Mouse (Mus musculus): ENCODE measurements around the gene Eml6. TPM values are rescaled to one million over a fixed set of nuclear protein-coding genes. Genes with fewer than 3 reads are reported as not detected.

The Eml6 gene
- polyA plus RNA-seq, 1 experiment: 17.4 TPM

GRCm38 (mm10) chr11:29727901-29728300, 297.9 kb downstream of the Eml6 start:
- H3K27me3 ChIP-seq (ENCODE audit: control insufficient read depth, insufficient read depth, low read length): no peaks in the 10 kb centered on the region
- no peaks in the 10 kb centered on the region for H3K4me1 ChIP-seq (ENCODE audit: control insufficient read depth, insufficient read depth, low read length)
- no peaks in the 10 kb centered on the region for H3K36me3 ChIP-seq (ENCODE audit: control insufficient read depth, insufficient read depth, low read length)
- TF ChIP-seq CTCF (IDR thresholded peaks at IDR 0.05; ENCODE audit: control insufficient read depth, insufficient read depth, insufficient replicate concordance, low read depth, low read length): no peak
- TF ChIP-seq POLR2A (IDR thresholded peaks at IDR 0.05; ENCODE audit: control insufficient read depth, low read depth, low read length): no peak
- no peak overlapping the region for H3K27ac ChIP-seq (ENCODE audit: control insufficient read depth, insufficient read depth, low read depth, low read length)
- no peak overlapping the region for H3K4me3 ChIP-seq (ENCODE audit: control insufficient read depth, low read depth, low read length)

- Histone ChIP-seq H3K27me3 (ENCODE audit: control insufficient read depth, insufficient read depth, low read length) (no peaks in the 10 kb centered on the region), H3K27ac (ENCODE audit: control insufficient read depth, insufficient read depth, low read depth, low read length) (no peak overlapping the region), H3K36me3 (ENCODE audit: control insufficient read depth, insufficient read depth, low read length) (no peaks in the 10 kb centered on the region), H3K4me1 (ENCODE audit: control insufficient read depth, insufficient read depth, low read length) (no peaks in the 10 kb centered on the region), H3K4me3 (ENCODE audit: control insufficient read depth, low read depth, low read length) (no peak overlapping the region)
- TF ChIP-seq POLR2A (IDR thresholded peaks at IDR 0.05; ENCODE audit: control insufficient read depth, low read depth, low read length): no peak
- no peak for TF ChIP-seq CTCF (IDR thresholded peaks at IDR 0.05; ENCODE audit: control insufficient read depth, insufficient read depth, insufficient replicate concordance, low read depth, low read length)
Observed at GRCm38 (mm10) chr11:29725610-29726009, 300.2 kb downstream of the Eml6 start.

- no peaks in the 10 kb centered on the region for H3K36me3 ChIP-seq (ENCODE audit: control insufficient read depth, insufficient read depth, low read length)
- H3K4me1 ChIP-seq (ENCODE audit: control insufficient read depth, insufficient read depth, low read length): no peaks in the 10 kb centered on the region
- H3K4me3 ChIP-seq (ENCODE audit: control insufficient read depth, low read depth, low read length): no peak overlapping the region
- TF ChIP-seq POLR2A (IDR thresholded peaks at IDR 0.05; ENCODE audit: control insufficient read depth, low read depth, low read length) (no peak), CTCF (IDR thresholded peaks at IDR 0.05; ENCODE audit: control insufficient read depth, insufficient read depth, insufficient replicate concordance, low read depth, low read length) (no peak)
- no peak overlapping the region for H3K27ac ChIP-seq (ENCODE audit: control insufficient read depth, insufficient read depth, low read depth, low read length)
- no peaks in the 10 kb centered on the region for H3K27me3 ChIP-seq (ENCODE audit: control insufficient read depth, insufficient read depth, low read length)
Observed at GRCm38 (mm10) chr11:29725167-29725566, 300.7 kb downstream of the Eml6 start.

GRCm38 (mm10) chr11:29724213-29724612, 301.6 kb downstream of the Eml6 start:
- H3K27me3 ChIP-seq (ENCODE audit: control insufficient read depth, insufficient read depth, low read length): no peaks in the 10 kb centered on the region
- no peak overlapping the region for H3K27ac ChIP-seq (ENCODE audit: control insufficient read depth, insufficient read depth, low read depth, low read length)
- H3K4me3 ChIP-seq (ENCODE audit: control insufficient read depth, low read depth, low read length): no peak overlapping the region
- no peaks in the 10 kb centered on the region for H3K4me1 ChIP-seq (ENCODE audit: control insufficient read depth, insufficient read depth, low read length)
- no peaks in the 10 kb centered on the region for H3K36me3 ChIP-seq (ENCODE audit: control insufficient read depth, insufficient read depth, low read length)
- TF ChIP-seq CTCF (IDR thresholded peaks at IDR 0.05; ENCODE audit: control insufficient read depth, insufficient read depth, insufficient replicate concordance, low read depth, low read length): no peak
- TF ChIP-seq POLR2A (IDR thresholded peaks at IDR 0.05; ENCODE audit: control insufficient read depth, low read depth, low read length): no peak

GRCm38 (mm10) chr11:29719597-29719996, 306.2 kb downstream of the Eml6 start:
- no peaks in the 10 kb centered on the region for H3K4me1 ChIP-seq (ENCODE audit: control insufficient read depth, insufficient read depth, low read length)
- no peaks in the 10 kb centered on the region for H3K36me3 ChIP-seq (ENCODE audit: control insufficient read depth, insufficient read depth, low read length)
- H3K27me3 ChIP-seq (ENCODE audit: control insufficient read depth, insufficient read depth, low read length): no peaks in the 10 kb centered on the region
- H3K4me3 ChIP-seq (ENCODE audit: control insufficient read depth, low read depth, low read length): no peak overlapping the region
- TF ChIP-seq CTCF (IDR thresholded peaks at IDR 0.05; ENCODE audit: control insufficient read depth, insufficient read depth, insufficient replicate concordance, low read depth, low read length): no peak
- TF ChIP-seq POLR2A (IDR thresholded peaks at IDR 0.05; ENCODE audit: control insufficient read depth, low read depth, low read length): no peak
- no peak overlapping the region for H3K27ac ChIP-seq (ENCODE audit: control insufficient read depth, insufficient read depth, low read depth, low read length)

GRCm38 (mm10) chr11:29718541-29718940, 307.3 kb downstream of the Eml6 start:
- Histone ChIP-seq H3K4me1 (ENCODE audit: control insufficient read depth, insufficient read depth, low read length) (no peaks in the 10 kb centered on the region), H3K4me3 (ENCODE audit: control insufficient read depth, low read depth, low read length) (no peak overlapping the region), H3K27ac (ENCODE audit: control insufficient read depth, insufficient read depth, low read depth, low read length) (no peak overlapping the region), H3K27me3 (ENCODE audit: control insufficient read depth, insufficient read depth, low read length) (no peaks in the 10 kb centered on the region), H3K36me3 (ENCODE audit: control insufficient read depth, insufficient read depth, low read length) (no peaks in the 10 kb centered on the region)
- TF ChIP-seq CTCF (IDR thresholded peaks at IDR 0.05; ENCODE audit: control insufficient read depth, insufficient read depth, insufficient replicate concordance, low read depth, low read length): no peak
- TF ChIP-seq POLR2A (IDR thresholded peaks at IDR 0.05; ENCODE audit: control insufficient read depth, low read depth, low read length): no peak

GRCm38 (mm10) chr11:29715499-29715898, 310.3 kb downstream of the Eml6 start:
- H3K27me3 ChIP-seq (ENCODE audit: control insufficient read depth, insufficient read depth, low read length): no peaks in the 10 kb centered on the region
- H3K4me1 ChIP-seq (ENCODE audit: control insufficient read depth, insufficient read depth, low read length): no peaks in the 10 kb centered on the region
- TF ChIP-seq CTCF (IDR thresholded peaks at IDR 0.05; ENCODE audit: control insufficient read depth, insufficient read depth, insufficient replicate concordance, low read depth, low read length): no peak
- no peak for TF ChIP-seq POLR2A (IDR thresholded peaks at IDR 0.05; ENCODE audit: control insufficient read depth, low read depth, low read length)
- no peaks in the 10 kb centered on the region for H3K36me3 ChIP-seq (ENCODE audit: control insufficient read depth, insufficient read depth, low read length)
- no peak overlapping the region for H3K27ac ChIP-seq (ENCODE audit: control insufficient read depth, insufficient read depth, low read depth, low read length)
- H3K4me3 ChIP-seq (ENCODE audit: control insufficient read depth, low read depth, low read length): no peak overlapping the region

- H3K4me3 ChIP-seq (ENCODE audit: control insufficient read depth, low read depth, low read length): no peak overlapping the region
- H3K36me3 ChIP-seq (ENCODE audit: control insufficient read depth, insufficient read depth, low read length): no peaks in the 10 kb centered on the region
- TF ChIP-seq POLR2A (IDR thresholded peaks at IDR 0.05; ENCODE audit: control insufficient read depth, low read depth, low read length) (no peak), CTCF (IDR thresholded peaks at IDR 0.05; ENCODE audit: control insufficient read depth, insufficient read depth, insufficient replicate concordance, low read depth, low read length) (no peak)
- H3K27me3 ChIP-seq (ENCODE audit: control insufficient read depth, insufficient read depth, low read length): no peaks in the 10 kb centered on the region
- H3K27ac ChIP-seq (ENCODE audit: control insufficient read depth, insufficient read depth, low read depth, low read length): no peak overlapping the region
- no peaks in the 10 kb centered on the region for H3K4me1 ChIP-seq (ENCODE audit: control insufficient read depth, insufficient read depth, low read length)
Observed at GRCm38 (mm10) chr11:29714789-29715188, 311.0 kb downstream of the Eml6 start.
